Mouse (Mus musculus): ENCODE data around the gene Ivl. TPM values are rescaled to one million over a fixed set of nuclear protein-coding genes. Genes with fewer than 3 reads are reported as not detected.

Gene Ivl
- polyA plus RNA-seq, 2 experiments: 0.03 TPM; not detected in 1

DNA sequence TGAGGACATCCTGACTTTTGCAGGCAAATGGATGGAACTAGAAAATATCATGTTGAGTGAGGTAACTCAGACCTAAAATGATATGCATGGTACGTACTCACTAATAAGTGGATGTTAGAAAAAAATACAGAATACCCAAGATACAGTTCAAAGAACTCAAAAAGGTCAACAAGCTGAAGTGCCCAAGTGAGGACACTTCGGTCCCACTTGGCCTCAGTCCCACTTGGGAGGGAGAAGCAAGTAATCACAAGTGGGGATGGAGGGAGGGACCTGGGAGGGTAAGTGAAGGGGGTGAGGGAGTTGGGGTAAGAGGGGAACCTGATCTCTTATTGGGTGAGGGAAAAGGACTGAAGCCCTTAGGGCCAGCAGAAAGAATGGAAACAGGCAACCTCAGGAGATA, 4.8 kb downstream of the Ivl start:
- Histone ChIP-seq H3K36me3 (replicated peaks; ENCODE audit: control insufficient read depth, insufficient read depth, low read depth) (no peaks in the 10 kb centered on the region), H3K4me2 (ENCODE audit: low read depth) (no peak overlapping the region), H3K4me3 (ENCODE audit: insufficient read depth in 1 of 2, low read depth in 2 of 2, low read length in 2 of 2) (no peak overlapping the region), H3K27me3 (ENCODE audit: control insufficient read depth, insufficient read depth, low read length) (no peaks in the 10 kb centered on the region), H3K9ac (replicated peaks) (no peak overlapping the region), H3K27ac (no peak overlapping the region), H3K4me1 (replicated peaks; ENCODE audit: control insufficient read depth in 2 of 2, insufficient read depth in 2 of 2, low read length in 1 of 2) (no peaks in the 10 kb centered on the region), H3K9me3 (ENCODE audit: control insufficient read depth, low read length) (no peaks in the 10 kb centered on the region)
- WGBS (ENCODE audit: insufficient replicate concordance): 77% methylated on average over 2 of the region's 2 CpGs
- ATAC-seq (ENCODE audit: insufficient read depth): no peak
- DNase-seq (ENCODE audit: low read depth in 3 of 3, low spot score in 3 of 3): no peak
- no peak for TF ChIP-seq EP300 (IDR thresholded peaks at IDR 0.05; ENCODE audit: low read depth)
- no peak for TF ChIP-seq CTCF (IDR thresholded peaks at IDR 0.05; ENCODE audit: low read depth)

DNA sequence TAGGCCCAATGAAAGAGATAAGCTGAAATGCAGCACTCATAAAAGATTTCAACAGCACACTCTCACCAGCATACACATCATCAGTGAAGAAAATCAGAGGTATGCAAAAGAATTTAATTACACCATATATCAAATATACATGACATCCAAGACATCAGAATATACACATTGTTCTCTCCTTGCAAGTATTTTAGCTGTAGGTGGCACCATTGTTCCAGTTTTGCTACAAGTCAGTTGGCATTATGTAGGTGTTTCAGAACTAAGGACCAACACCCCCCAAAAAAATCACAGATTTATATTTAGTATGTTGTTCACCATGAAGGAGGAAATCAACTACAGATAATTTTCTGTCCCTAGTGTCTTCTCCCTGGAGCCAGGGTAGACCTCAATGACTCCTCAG, 8.1 kb downstream of the Ivl start:
- no peak for DNase-seq (ENCODE audit: low read depth in 3 of 3, low spot score in 3 of 3)
- Histone ChIP-seq H3K4me3 (ENCODE audit: insufficient read depth in 1 of 2, low read depth in 2 of 2, low read length in 2 of 2) (no peak overlapping the region), H3K9me3 (ENCODE audit: control insufficient read depth, low read length) (no peaks in the 10 kb centered on the region), H3K4me1 (replicated peaks; ENCODE audit: control insufficient read depth in 2 of 2, insufficient read depth in 2 of 2, low read length in 1 of 2) (no peaks in the 10 kb centered on the region), H3K4me2 (ENCODE audit: low read depth) (no peak overlapping the region), H3K9ac (replicated peaks) (no peak overlapping the region), H3K27ac (no peak overlapping the region), H3K27me3 (ENCODE audit: control insufficient read depth, insufficient read depth, low read length) (no peaks in the 10 kb centered on the region), H3K36me3 (replicated peaks; ENCODE audit: control insufficient read depth, insufficient read depth, low read depth) (no peaks in the 10 kb centered on the region)
- TF ChIP-seq EP300 (IDR thresholded peaks at IDR 0.05; ENCODE audit: low read depth) (no peak), CTCF (IDR thresholded peaks at IDR 0.05; ENCODE audit: low read depth) (no peak)
- no peak for ATAC-seq (ENCODE audit: insufficient read depth)

DNA sequence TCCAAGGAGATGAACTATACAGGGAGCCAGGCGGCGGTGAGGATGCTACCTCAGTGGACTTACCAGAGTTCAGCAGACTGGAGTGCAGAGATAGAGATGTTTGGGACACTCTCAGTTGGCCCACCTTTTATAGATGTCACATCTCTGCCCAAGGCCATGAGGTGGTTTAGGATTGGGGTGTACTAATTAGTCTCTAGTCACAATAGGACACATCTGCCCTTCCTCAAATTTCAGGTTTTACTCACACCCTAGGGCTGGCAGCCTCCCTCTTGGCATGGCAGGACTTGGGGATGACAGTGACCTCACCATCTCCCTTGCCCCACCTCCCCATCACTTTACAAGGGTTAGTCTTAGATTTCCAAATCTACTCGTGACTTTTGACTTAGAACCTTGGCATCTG, 39.1 kb downstream of the Ivl start, which contains the start of gene 2310046K23Rik:
2310046K23Rik (minus strand) TSS at position 101 of the 400 bp plus-strand sequence.
- no peak for TF ChIP-seq CTCF (IDR thresholded peaks at IDR 0.05; ENCODE audit: low read depth)
- no peaks in the 10 kb centered on the region for H3K9me3 ChIP-seq (ENCODE audit: control insufficient read depth, low read length)
- no peaks in the 10 kb centered on the region for H3K27me3 ChIP-seq (ENCODE audit: control insufficient read depth, insufficient read depth, low read length)
- H3K27ac ChIP-seq: no peak within 1 kb of the TSS
- H3K36me3 ChIP-seq (replicated peaks; ENCODE audit: control insufficient read depth, insufficient read depth, low read depth): no peaks in the 10 kb centered on the region
- H3K4me2 ChIP-seq (ENCODE audit: low read depth): no peak within 1 kb of the TSS
- H3K4me3 ChIP-seq (ENCODE audit: insufficient read depth in 1 of 2, low read depth in 2 of 2, low read length in 2 of 2): no peak within 1 kb of the TSS
- WGBS (ENCODE audit: insufficient replicate concordance): 67% methylated on average over 3 of the region's 3 CpGs
- DNase-seq (ENCODE audit: low read depth in 3 of 3, low spot score in 3 of 3) (no peak), ATAC-seq (ENCODE audit: insufficient read depth) (no peak)
- no peaks in the 10 kb centered on the region for H3K4me1 ChIP-seq (replicated peaks; ENCODE audit: control insufficient read depth in 2 of 2, insufficient read depth in 2 of 2, low read length in 1 of 2)
- no peak within 1 kb of the TSS for H3K9ac ChIP-seq (replicated peaks)

Other genes starting within 250 kb of the Ivl start
- not detected in 2 replicates for gene Sprr2d, start 234.6 kb downstream of the Ivl start, polyA plus RNA-seq (2012; rRNA removed)
- gene Sprr2d, start 234.6 kb downstream of the Ivl start, polyA plus RNA-seq (2014; fragmentation: Nextera tagmentation; extraction: Ambion mirVana): not detected in 2 replicates
- not detected in 2 replicates for gene Sprr2e, start 221.6 kb downstream of the Ivl start, polyA plus RNA-seq (2012; rRNA removed)
- gene Sprr2e, start 221.6 kb downstream of the Ivl start, polyA plus RNA-seq (2014; fragmentation: Nextera tagmentation; extraction: Ambion mirVana): not detected in 2 replicates
- not detected in 2 replicates for gene Sprr2f, start 208.5 kb downstream of the Ivl start, polyA plus RNA-seq (2012; rRNA removed)
- gene Sprr2f, start 208.5 kb downstream of the Ivl start, polyA plus RNA-seq (2014; fragmentation: Nextera tagmentation; extraction: Ambion mirVana): not detected in 2 replicates
- not detected in 2 replicates for gene Sprr2h, start 188.1 kb downstream of the Ivl start, polyA plus RNA-seq (2012; rRNA removed)
- not detected in 2 replicates for gene Sprr2h, start 188.1 kb downstream of the Ivl start, polyA plus RNA-seq (2014; fragmentation: Nextera tagmentation; extraction: Ambion mirVana)
- not detected in 2 replicates for gene Sprr2i, start 165.7 kb downstream of the Ivl start, polyA plus RNA-seq (2012; rRNA removed)
- gene Sprr2i, start 165.7 kb downstream of the Ivl start, polyA plus RNA-seq (2014; fragmentation: Nextera tagmentation; extraction: Ambion mirVana): not detected in 2 replicates
- gene Sprr2j-ps, start 155.7 kb downstream of the Ivl start, polyA plus RNA-seq (2012; rRNA removed): not detected in 2 replicates
- gene Sprr2j-ps, start 155.7 kb downstream of the Ivl start, polyA plus RNA-seq (2014; fragmentation: Nextera tagmentation; extraction: Ambion mirVana): not detected in 2 replicates
- 2.7 and 3.8 TPM in 2 replicates for gene Gm9774, start 144.3 kb downstream of the Ivl start, polyA plus RNA-seq (2012; rRNA removed)
- gene Gm9774, start 144.3 kb downstream of the Ivl start, polyA plus RNA-seq (2014; fragmentation: Nextera tagmentation; extraction: Ambion mirVana): 5.1 and 5.6 TPM in 2 replicates
- gene Sprr2k, start 141.2 kb downstream of the Ivl start, polyA plus RNA-seq (2012; rRNA removed): not detected in 2 replicates
- gene Sprr2k, start 141.2 kb downstream of the Ivl start, polyA plus RNA-seq (2014; fragmentation: Nextera tagmentation; extraction: Ambion mirVana): not detected in 2 replicates
- not detected in 2 replicates for gene Sprr1b, start 134.9 kb downstream of the Ivl start, polyA plus RNA-seq (2012; rRNA removed)
- not detected in 2 replicates for gene Sprr1b, start 134.9 kb downstream of the Ivl start, polyA plus RNA-seq (2014; fragmentation: Nextera tagmentation; extraction: Ambion mirVana)
- not detected in 2 replicates for gene Sprr3, start 115.0 kb downstream of the Ivl start, polyA plus RNA-seq (2012; rRNA removed)
- gene Sprr3, start 115.0 kb downstream of the Ivl start, polyA plus RNA-seq (2014; fragmentation: Nextera tagmentation; extraction: Ambion mirVana): not detected in 2 replicates
- not detected in 2 replicates for gene Sprr1a, start 87.8 kb downstream of the Ivl start, polyA plus RNA-seq (2012; rRNA removed)
- gene Sprr1a, start 87.8 kb downstream of the Ivl start, polyA plus RNA-seq (2014; fragmentation: Nextera tagmentation; extraction: Ambion mirVana): not detected in 2 replicates
- gene Sprr4, start 73.2 kb downstream of the Ivl start, polyA plus RNA-seq (2012; rRNA removed): not detected in 2 replicates
- gene Sprr4, start 73.2 kb downstream of the Ivl start, polyA plus RNA-seq (2014; fragmentation: Nextera tagmentation; extraction: Ambion mirVana): not detected in 2 replicates
- gene 2310046K23Rik, start 39.2 kb downstream of the Ivl start, polyA plus RNA-seq (2012; rRNA removed): not detected in 2 replicates
- gene 2310046K23Rik, start 39.2 kb downstream of the Ivl start, polyA plus RNA-seq (2014; fragmentation: Nextera tagmentation; extraction: Ambion mirVana): not detected in 2 replicates
- 0.22 TPM in 1 of 2 replicates, not detected in the other for gene Smcp, start 15.3 kb upstream of the Ivl start, polyA plus RNA-seq (2012; rRNA removed)
- not detected in 2 replicates for gene Smcp, start 15.3 kb upstream of the Ivl start, polyA plus RNA-seq (2014; fragmentation: Nextera tagmentation; extraction: Ambion mirVana)
- gene 2210017I01Rik, start 33.8 kb upstream of the Ivl start, polyA plus RNA-seq (2012; rRNA removed): not detected in 2 replicates
- gene 2210017I01Rik, start 33.8 kb upstream of the Ivl start, polyA plus RNA-seq (2014; fragmentation: Nextera tagmentation; extraction: Ambion mirVana): not detected in 2 replicates
- not detected in 2 replicates for gene Lce6a, start 47.9 kb upstream of the Ivl start, polyA plus RNA-seq (2012; rRNA removed)
- gene Lce6a, start 47.9 kb upstream of the Ivl start, polyA plus RNA-seq (2014; fragmentation: Nextera tagmentation; extraction: Ambion mirVana): not detected in 2 replicates
- not detected in 2 replicates for gene Lce1a1, start 74.6 kb upstream of the Ivl start, polyA plus RNA-seq (2012; rRNA removed)
- gene Lce1a1, start 74.6 kb upstream of the Ivl start, polyA plus RNA-seq (2014; fragmentation: Nextera tagmentation; extraction: Ambion mirVana): not detected in 2 replicates
- not detected in 2 replicates for gene Lce1b, start 83.2 kb upstream of the Ivl start, polyA plus RNA-seq (2012; rRNA removed)
- gene Lce1b, start 83.2 kb upstream of the Ivl start, polyA plus RNA-seq (2014; fragmentation: Nextera tagmentation; extraction: Ambion mirVana): not detected in 2 replicates
- not detected in 2 replicates for gene Lce1a2, start 96.6 kb upstream of the Ivl start, polyA plus RNA-seq (2012; rRNA removed)
- not detected in 2 replicates for gene Lce1a2, start 96.6 kb upstream of the Ivl start, polyA plus RNA-seq (2014; fragmentation: Nextera tagmentation; extraction: Ambion mirVana)
- not detected in 2 replicates for gene Lce1c, start 105.5 kb upstream of the Ivl start, polyA plus RNA-seq (2012; rRNA removed)
- not detected in 2 replicates for gene Lce1c, start 105.5 kb upstream of the Ivl start, polyA plus RNA-seq (2014; fragmentation: Nextera tagmentation; extraction: Ambion mirVana)
- gene Lce1d, start 113.5 kb upstream of the Ivl start, polyA plus RNA-seq (2012; rRNA removed): not detected in 2 replicates
- not detected in 2 replicates for gene Lce1d, start 113.5 kb upstream of the Ivl start, polyA plus RNA-seq (2014; fragmentation: Nextera tagmentation; extraction: Ambion mirVana)
- not detected in 2 replicates for gene Lce1e, start 135.3 kb upstream of the Ivl start, polyA plus RNA-seq (2012; rRNA removed)
- not detected in 2 replicates for gene Lce1e, start 135.3 kb upstream of the Ivl start, polyA plus RNA-seq (2014; fragmentation: Nextera tagmentation; extraction: Ambion mirVana)
- gene Lce1f, start 146.6 kb upstream of the Ivl start, polyA plus RNA-seq (2012; rRNA removed): not detected in 2 replicates
- not detected in 2 replicates for gene Lce1f, start 146.6 kb upstream of the Ivl start, polyA plus RNA-seq (2014; fragmentation: Nextera tagmentation; extraction: Ambion mirVana)
- not detected in 2 replicates for gene Gm38119, start 165.4 kb upstream of the Ivl start, polyA plus RNA-seq (2012; rRNA removed)
- gene Gm38119, start 165.4 kb upstream of the Ivl start, polyA plus RNA-seq (2014; fragmentation: Nextera tagmentation; extraction: Ambion mirVana): not detected in 2 replicates
- not detected in 2 replicates for gene Lce1g, start 178.6 kb upstream of the Ivl start, polyA plus RNA-seq (2012; rRNA removed)
- not detected in 2 replicates for gene Lce1g, start 178.6 kb upstream of the Ivl start, polyA plus RNA-seq (2014; fragmentation: Nextera tagmentation; extraction: Ambion mirVana)
- gene Lce1h, start 191.3 kb upstream of the Ivl start, polyA plus RNA-seq (2012; rRNA removed): not detected in 2 replicates
- gene Lce1h, start 191.3 kb upstream of the Ivl start, polyA plus RNA-seq (2014; fragmentation: Nextera tagmentation; extraction: Ambion mirVana): not detected in 2 replicates
- gene Lce1i, start 205.2 kb upstream of the Ivl start, polyA plus RNA-seq (2012; rRNA removed): not detected in 2 replicates
- gene Lce1i, start 205.2 kb upstream of the Ivl start, polyA plus RNA-seq (2014; fragmentation: Nextera tagmentation; extraction: Ambion mirVana): not detected in 2 replicates
- gene Lce1j, start 216.8 kb upstream of the Ivl start, polyA plus RNA-seq (2012; rRNA removed): not detected in 2 replicates
- gene Lce1j, start 216.8 kb upstream of the Ivl start, polyA plus RNA-seq (2014; fragmentation: Nextera tagmentation; extraction: Ambion mirVana): not detected in 2 replicates
- gene Lce1k, start 234.2 kb upstream of the Ivl start, polyA plus RNA-seq (2012; rRNA removed): not detected in 2 replicates
- not detected in 2 replicates for gene Lce1k, start 234.2 kb upstream of the Ivl start, polyA plus RNA-seq (2014; fragmentation: Nextera tagmentation; extraction: Ambion mirVana)